Comparison of ENCODE assay signal across 31 mouse cellular contexts in the genomic region with DNA sequence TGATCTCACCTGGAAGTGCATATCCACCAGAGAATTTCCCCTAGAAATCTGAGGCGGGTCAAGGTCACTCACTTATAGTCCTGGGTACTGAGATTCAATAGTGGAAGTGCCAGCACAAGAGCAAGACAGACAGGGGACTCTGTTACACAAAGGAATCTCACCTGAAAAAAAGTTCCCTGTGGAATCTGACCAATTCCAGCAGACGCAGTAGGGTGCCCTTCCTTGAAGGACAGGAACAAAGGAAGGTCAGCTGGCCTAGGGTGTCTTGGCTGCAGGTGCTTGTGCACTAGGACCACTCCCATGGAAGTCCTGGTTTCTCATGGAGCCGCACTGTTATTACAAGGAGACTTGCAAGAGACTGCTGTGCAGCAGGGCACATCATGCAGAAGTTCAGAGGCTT.
"Had no signal": no experiment of that assay in that cellular context is flagged by ENCODE, and none has a peak within 500 bp of the region (broad histone marks: within the 10 kb centered on the region; RNA-seq: fewer than 3 reads in every experiment).

No protein-coding gene starts in this region.

- H3K36me3 ChIP-seq: limb, embryonic 10.5 days; limb, embryonic 12.5 days; limb, embryonic 13.5 days; limb, embryonic 15.5 days; liver, embryonic 12.5 days; liver, embryonic 13.5 days; liver, embryonic 15.5 days; lung, embryonic 15.5 days; midbrain, embryonic 10.5 days; midbrain, embryonic 12.5 days; midbrain, embryonic 13.5 days; midbrain, embryonic 15.5 days; neural tube, embryonic 12.5 days; neural tube, embryonic 13.5 days had no signal

- H3K4me3 ChIP-seq: limb, embryonic 10.5 days; limb, embryonic 12.5 days; limb, embryonic 13.5 days; limb, embryonic 15.5 days; liver, embryonic 12.5 days; liver, embryonic 13.5 days; liver, embryonic 15.5 days; lung, embryonic 15.5 days; megakaryocyte, embryonic 14.5 days; midbrain, embryonic 10.5 days; midbrain, embryonic 12.5 days; midbrain, embryonic 13.5 days; midbrain, embryonic 15.5 days; myocyte; neural tube, embryonic 12.5 days; neural tube, embryonic 13.5 days had no signal

- H3K9me3 ChIP-seq: limb, embryonic 10.5 days; limb, embryonic 12.5 days; limb, embryonic 13.5 days; limb, embryonic 15.5 days; liver, embryonic 12.5 days; liver, embryonic 13.5 days; liver, embryonic 15.5 days; lung, embryonic 15.5 days; midbrain, embryonic 10.5 days; midbrain, embryonic 12.5 days; midbrain, embryonic 13.5 days; midbrain, embryonic 15.5 days; neural tube, embryonic 12.5 days; neural tube, embryonic 13.5 days had no signal

- H3K4me2 ChIP-seq: limb, embryonic 12.5 days; limb, embryonic 13.5 days; limb, embryonic 15.5 days; liver, embryonic 11.5 days; liver, embryonic 12.5 days; liver, embryonic 13.5 days; liver, embryonic 15.5 days; lung, embryonic 14.5 days; lung, embryonic 15.5 days; midbrain, embryonic 11.5 days; midbrain, embryonic 12.5 days; midbrain, embryonic 13.5 days; midbrain, embryonic 15.5 days; neural tube, embryonic 12.5 days; neural tube, embryonic 13.5 days had no signal

- H3K9ac ChIP-seq: limb, embryonic 12.5 days; limb, embryonic 13.5 days; limb, embryonic 15.5 days; liver, embryonic 12.5 days; liver, embryonic 13.5 days; liver, embryonic 14.5 days; liver, embryonic 15.5 days; liver, postnatal 0 days; lung, embryonic 14.5 days; lung, embryonic 15.5 days; midbrain, embryonic 12.5 days; midbrain, embryonic 13.5 days; midbrain, embryonic 15.5 days; neural tube, embryonic 12.5 days; neural tube, embryonic 13.5 days had no signal

- DNase-seq: left cerebral cortex, postnatal 4 days; liver; liver, embryonic 13.5 days; liver, postnatal 0 days; lung, adult 18-20 months; lung, adult 2 months; lung, embryonic 14.5 days; lung, postnatal 10 days; lung, postnatal 14 days; lung, postnatal 4 days; midbrain, embryonic 14.5 days had no signal

- ATAC-seq: liver, embryonic 12.5 days; liver, postnatal 0 days; lung, postnatal 0 days; midbrain, embryonic 13.5 days; midbrain, embryonic 15.5 days had no signal

- H3K4me1 ChIP-seq: limb, embryonic 10.5 days; limb, embryonic 12.5 days; limb, embryonic 13.5 days; limb, embryonic 15.5 days; liver, embryonic 12.5 days; liver, embryonic 13.5 days; liver, embryonic 15.5 days; lung, embryonic 15.5 days; megakaryocyte, embryonic 14.5 days; midbrain, embryonic 10.5 days; midbrain, embryonic 12.5 days; midbrain, embryonic 13.5 days; midbrain, embryonic 15.5 days; neural tube, embryonic 12.5 days; neural tube, embryonic 13.5 days had no signal

- H3K27me3 ChIP-seq: liver, embryonic 12.5 days; liver, embryonic 13.5 days; liver, embryonic 15.5 days; midbrain, embryonic 15.5 days; neural tube, embryonic 12.5 days; neural tube, embryonic 13.5 days had no signal

- H3K27ac ChIP-seq: limb, embryonic 10.5 days; limb, embryonic 12.5 days; limb, embryonic 13.5 days; limb, embryonic 15.5 days; liver, embryonic 12.5 days; liver, embryonic 13.5 days; liver, embryonic 14.5 days; liver, embryonic 15.5 days; lung, embryonic 15.5 days; macrophage; midbrain, embryonic 10.5 days; midbrain, embryonic 12.5 days; midbrain, embryonic 13.5 days; midbrain, embryonic 15.5 days; neural tube, embryonic 12.5 days; neural tube, embryonic 13.5 days had no signal
